Mouse (Mus musculus) forebrain, embryonic 11.5 days (tissue): ENCODE measurements at regions not wholly inside any gene's neighbourhood (a gene's known extent, or its start where the extent isn't known, plus 50 kb on each side); places are given as distances from the start of the nearest gene placed in this dataset.

Source experiments
- ATAC-seq: fragments of 200-750 bp; cut with Nextera tagmentation; replicated peaks from 2 replicates; pipeline ENCODE4 v1.8.0; 2017; ENCODE audit warnings: moderate TSS enrichment; ENCODE audit not compliant: low FRiP score
- DNase-seq: peaks from one replicate; pipeline ENCODE4 v3.0.0-alpha.2; 2017; ENCODE audit warnings: low spot score
- H3K27ac ChIP-seq: fragments of 300-500 bp; sonication (generic); 2 replicates; pipeline ENCODE4 v1.5.1; 2014; ENCODE audit warnings: low read depth, low read length
- H3K27me3 ChIP-seq: fragments of 300-500 bp; sonication (generic); 2 replicates; pipeline ENCODE4 v1.6.1; 2014; ENCODE audit warnings: mild to moderate bottlenecking, low read length, mixed read lengths; ENCODE audit not compliant: control insufficient read depth, insufficient read depth
- H3K36me3 ChIP-seq: fragments of 300-500 bp; sonication (generic); 2 replicates; pipeline ENCODE4 v1.6.1; 2014; ENCODE audit warnings: mild to moderate bottlenecking, low read length, moderate library complexity, mixed read lengths; ENCODE audit not compliant: control insufficient read depth, insufficient read depth
- H3K4me1 ChIP-seq: fragments of 300-500 bp; sonication (generic); replicated peaks from 2 replicates; pipeline ENCODE4 v1.6.1; 2014; ENCODE audit warnings: low read length, mixed read lengths; ENCODE audit not compliant: control insufficient read depth, insufficient read depth
- H3K4me2 ChIP-seq: fragments of 300-500 bp; sonication (generic); 2 replicates; pipeline ENCODE4 v1.6.1; 2014; ENCODE audit warnings: low read depth, mild to moderate bottlenecking, low read length, moderate library complexity, mixed read lengths; ENCODE audit not compliant: severe bottlenecking
- H3K4me3 ChIP-seq: fragments of 300-500 bp; sonication (generic); 2 replicates; pipeline ENCODE4 v1.5.1; 2014; ENCODE audit warnings: low read depth, low read length
- H3K9ac ChIP-seq: fragments of 300-500 bp; sonication (generic); 2 replicates; pipeline ENCODE4 v1.6.1; 2014; ENCODE audit warnings: low read length
- H3K9me3 ChIP-seq: fragments of 300-500 bp; sonication (generic); 2 replicates; pipeline ENCODE4 v1.6.1; 2016; ENCODE audit warnings: low read length, mixed read lengths; ENCODE audit not compliant: control insufficient read depth
- WGBS: fragments of 180-500 bp; shearing (Covaris S2); extraction: QIAGEN DNeasy Blood & Tissue Kit; methylation state at CpG from one replicate; pipeline ENCODE4 v1.1.7; 2014; 5-methylcytosine and 5-hydroxymethylcytosine counted together

- H3K27ac ChIP-seq, result no peak overlapping the region
- no peak overlapping the region for H3K9ac ChIP-seq
- ATAC-seq (peak; percentile 64), DNase-seq (peak; percentile 87)
- peak overlapping the region; percentile 46; the same call in 1 of the 2 replicates for H3K4me2 ChIP-seq
- peaks cover 79% of the 10 kb centered on the region for H3K27me3 ChIP-seq
- H3K9me3 ChIP-seq, result no peaks in the 10 kb centered on the region
- peak overlapping the region; percentile 21 for H3K4me3 ChIP-seq
- no peaks in the 10 kb centered on the region for H3K36me3 ChIP-seq
- peaks cover 18% of the 10 kb centered on the region for H3K4me1 ChIP-seq
- WGBS, result under 1% methylated on average over 25 of the region's 25 CpGs
Measured at GRCm38 (mm10) chr9:69669611-69670550, 90.9 kb downstream of the Foxb1 start.

GRCm38 (mm10) chr9:69668475-69669090 is 92.2 kb downstream of the Foxb1 start:
- Histone ChIP-seq H3K4me2 (no peak overlapping the region), H3K36me3 (no peaks in the 10 kb centered on the region), H3K9me3 (no peaks in the 10 kb centered on the region), H3K9ac (no peak overlapping the region), H3K27me3 (peaks cover 78% of the 10 kb centered on the region), H3K4me1 (peaks cover 18% of the 10 kb centered on the region), H3K4me3 (no peak overlapping the region), H3K27ac (no peak overlapping the region)
- WGBS, result 1% methylated on average over 9 of the region's 9 CpGs
- ATAC-seq (no peak), DNase-seq (no peak)

GRCm38 (mm10) chr9:69667064-69667533 is 93.6 kb downstream of the Foxb1 start:
- ATAC-seq (no peak), DNase-seq (no peak)
- H3K27me3 ChIP-seq, result peaks cover 68% of the 10 kb centered on the region

GRCm38 (mm10) chr9:69664201-69664600 is 96.5 kb downstream of the Foxb1 start:
- 88% methylated on average over 3 of the region's 3 CpGs for WGBS
- Histone ChIP-seq H3K27ac (no peak overlapping the region), H3K4me1 (peaks cover 6% of the 10 kb centered on the region; the same call in 1 of the 2 replicates), H3K27me3 (peaks cover 45% of the 10 kb centered on the region), H3K4me3 (no peak overlapping the region), H3K4me2 (no peak overlapping the region), H3K36me3 (no peaks in the 10 kb centered on the region), H3K9ac (no peak overlapping the region), H3K9me3 (no peaks in the 10 kb centered on the region)
- ATAC-seq (no peak), DNase-seq (no peak)

More at GRCm38 (mm10) chr9:69667064-69667533, 93.6 kb downstream of the Foxb1 start:
- Histone ChIP-seq H3K4me1 (peaks cover 18% of the 10 kb centered on the region), H3K27ac (no peak overlapping the region), H3K4me2 (no peak overlapping the region), H3K9ac (no peak overlapping the region), H3K36me3 (no peaks in the 10 kb centered on the region), H3K9me3 (no peaks in the 10 kb centered on the region), H3K4me3 (no peak overlapping the region)
- WGBS, result 64% methylated on average over 7 of the region's 7 CpGs

GRCm38 (mm10) chr9:69662394-69662793 is 98.3 kb downstream of the Foxb1 start:
- Histone ChIP-seq H3K4me2 (no peak overlapping the region), H3K27me3 (peaks cover 27% of the 10 kb centered on the region), H3K27ac (no peak overlapping the region), H3K4me1 (no peaks in the 10 kb centered on the region), H3K36me3 (no peaks in the 10 kb centered on the region), H3K9me3 (no peaks in the 10 kb centered on the region), H3K4me3 (no peak overlapping the region), H3K9ac (no peak overlapping the region)
- 40% methylated on average over 5 of the region's 5 CpGs for WGBS
- DNase-seq (no peak), ATAC-seq (no peak)

- ATAC-seq, result no peak
- no peak overlapping the region for H3K9ac ChIP-seq
- no peak overlapping the region for H3K4me3 ChIP-seq
- H3K4me1 ChIP-seq, result no peaks in the 10 kb centered on the region
- 88% methylated on average over 4 of the region's 4 CpGs for WGBS
- no peak overlapping the region for H3K4me2 ChIP-seq
- H3K27me3 ChIP-seq, result peaks cover 3% of the 10 kb centered on the region; the same call in 1 of the 2 replicates
- H3K9me3 ChIP-seq, result no peaks in the 10 kb centered on the region
- H3K36me3 ChIP-seq, result no peaks in the 10 kb centered on the region
- no peak for DNase-seq
- no peak overlapping the region for H3K27ac ChIP-seq
Measured at GRCm38 (mm10) chr9:69658276-69658675, 102.5 kb downstream of the Foxb1 start.

GRCm38 (mm10) chr9:69656053-69656452 is 104.7 kb downstream of the Foxb1 start:
- Histone ChIP-seq H3K4me3 (no peak overlapping the region), H3K9me3 (no peaks in the 10 kb centered on the region), H3K27me3 (no peaks in the 10 kb centered on the region; the same call in 1 of the 2 replicates), H3K36me3 (no peaks in the 10 kb centered on the region), H3K4me2 (no peak overlapping the region), H3K4me1 (no peaks in the 10 kb centered on the region), H3K27ac (no peak overlapping the region), H3K9ac (no peak overlapping the region)
- ATAC-seq (no peak), DNase-seq (no peak)
- WGBS, result 78% methylated on average over 6 of the region's 6 CpGs

GRCm38 (mm10) chr9:69652106-69652505 is 108.6 kb downstream of the Foxb1 start:
- Histone ChIP-seq H3K27me3 (no peaks in the 10 kb centered on the region), H3K4me1 (no peaks in the 10 kb centered on the region), H3K4me3 (no peak overlapping the region), H3K4me2 (no peak overlapping the region), H3K27ac (no peak overlapping the region), H3K9ac (no peak overlapping the region), H3K9me3 (no peaks in the 10 kb centered on the region), H3K36me3 (no peaks in the 10 kb centered on the region)
- ATAC-seq, result no peak
- 86% methylated on average over 4 of the region's 4 CpGs for WGBS
- no peak for DNase-seq
